Mouse (Mus musculus) brain, embryonic 18.5 days (tissue): ENCODE measurements around the gene Smad6.

Experiments
- DNase-seq: peaks from one replicate; pipeline ENCODE4 v3.0.0-alpha.2; 2012; ENCODE audit warnings: low read depth, low spot score

The Smad6 gene

DNA sequence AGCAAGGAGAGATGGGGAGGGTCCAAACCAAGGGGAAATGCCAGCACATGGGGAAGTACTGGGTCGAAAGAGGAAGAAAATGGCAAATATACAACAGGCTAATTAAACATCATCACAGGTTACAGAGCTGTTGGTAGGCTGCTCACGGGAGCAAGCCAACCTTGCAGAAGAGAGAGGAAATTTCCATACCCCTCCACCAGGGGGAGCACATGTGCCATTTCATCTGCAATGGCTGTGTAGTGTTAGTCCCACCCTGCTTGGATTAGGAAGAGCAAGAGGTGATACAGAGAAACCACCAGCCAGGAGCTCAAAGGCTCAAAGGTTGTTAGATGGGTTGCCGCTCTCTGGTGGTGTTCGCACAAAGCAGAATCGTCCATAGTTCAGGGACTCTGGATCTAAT, 105.9 kb downstream of the Smad6 start:
- no peak for DNase-seq

DNA sequence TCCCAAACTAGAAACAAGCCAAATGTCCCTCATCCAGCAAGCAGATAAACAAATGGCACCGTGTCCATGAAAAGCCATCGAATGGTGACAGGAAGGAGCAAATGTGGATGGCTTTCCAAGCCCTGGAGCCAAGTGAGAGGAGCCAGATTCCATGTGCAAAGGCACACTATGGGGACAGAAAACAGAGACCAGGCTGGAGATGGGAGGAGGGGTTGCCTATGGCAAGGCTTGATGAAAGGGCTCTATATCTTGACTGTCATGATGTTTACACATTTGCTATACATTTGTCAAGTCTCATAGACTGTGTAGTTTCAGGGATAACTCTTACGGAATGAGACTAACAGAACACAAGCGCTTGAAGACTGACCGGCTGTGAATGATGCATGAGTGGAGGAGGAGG, 106.9 kb downstream of the Smad6 start:
- no peak for DNase-seq

DNA sequence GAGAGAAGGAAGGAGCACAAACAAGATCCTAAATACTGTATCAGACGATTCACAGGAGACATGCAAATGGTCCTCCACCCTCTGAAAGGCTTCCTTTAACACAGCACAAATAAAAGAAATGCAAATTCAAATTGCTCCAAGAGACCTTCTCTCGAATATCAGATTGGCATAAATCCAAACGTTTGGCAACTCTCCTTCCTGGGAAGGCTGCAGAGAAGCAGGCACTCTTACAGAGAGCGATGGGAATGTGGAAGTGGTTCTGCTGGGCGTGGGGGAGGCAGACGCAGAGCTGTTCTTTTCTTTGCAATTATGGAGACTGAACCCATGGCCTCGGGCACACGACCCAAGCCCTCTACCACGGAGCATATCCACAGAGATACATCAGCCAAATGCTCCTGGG, 109.8 kb downstream of the Smad6 start:
- DNase-seq = peak; percentile 30

DNA sequence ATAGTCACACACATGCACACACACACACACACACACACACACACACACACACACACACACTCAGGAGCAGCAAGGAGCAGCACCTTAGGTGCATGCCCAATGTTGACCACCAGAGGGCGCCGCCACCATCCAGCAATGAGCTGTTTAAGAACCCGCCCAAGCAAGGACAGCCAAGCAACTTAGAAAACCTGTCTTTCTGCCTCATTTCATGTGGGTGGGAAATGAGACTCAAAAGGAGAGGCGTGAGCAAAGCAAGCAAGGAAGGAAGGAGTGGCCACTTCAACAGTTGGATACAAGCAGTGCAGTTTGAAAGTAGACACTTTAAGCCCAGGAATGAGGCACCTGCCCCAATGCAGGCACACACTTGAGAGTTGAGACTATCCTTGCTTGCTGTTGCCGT, 112.2 kb downstream of the Smad6 start:
- no peak for DNase-seq

DNA sequence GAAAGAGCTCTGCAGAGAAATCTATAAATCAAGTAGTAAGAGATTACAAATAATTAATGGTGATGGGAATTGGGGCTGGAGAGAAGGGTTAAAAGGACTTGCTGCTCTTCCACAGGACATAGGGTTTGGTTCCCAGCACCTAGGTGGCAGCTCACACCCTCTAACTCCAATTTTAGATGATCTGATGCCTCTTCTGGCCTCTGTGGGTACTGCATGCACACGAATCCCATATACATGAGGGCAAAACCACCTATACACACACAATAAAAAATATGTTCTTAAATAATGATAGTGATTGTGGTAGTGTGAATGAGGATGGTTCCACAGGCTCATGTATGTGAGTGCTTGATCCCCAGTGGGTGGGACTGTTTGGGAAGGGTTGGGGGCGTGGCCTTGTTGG, 117.3 kb downstream of the Smad6 start:
- no peak for DNase-seq
